Mouse (Mus musculus): ENCODE data around the gene Eif3f. TPM values are rescaled to one million over a fixed set of nuclear protein-coding genes. Genes with fewer than 3 reads are reported as not detected.

Eif3f gene
- total and polyA plus RNA-seq, 3 experiments, result 86.9 to 172 (median 119) TPM

GRCm38 (mm10) chr7:108965968-108966367, 31.8 kb downstream of the Eif3f start:
- no peak for DNase-seq (ENCODE audit: extremely low read depth)
- Histone ChIP-seq H3K4me2 (ENCODE audit: insufficient read depth, low read depth, poor library complexity, severe bottlenecking) (no peak overlapping the region), H3K9me3 (replicated peaks; ENCODE audit: low read length) (no peaks in the 10 kb centered on the region), H3K27me3 (replicated peaks) (peaks cover 6% of the 10 kb centered on the region), H3K4me3 (replicated peaks in 1 of 3; ENCODE audit: low read depth in 2 of 3, low read length in 2 of 3, poor library complexity in 1 of 3) (no peak overlapping the region), H3K9ac (ENCODE audit: insufficient read depth, low read depth) (no peak overlapping the region), H3K36me3 (replicated peaks in 1 of 2; ENCODE audit: control insufficient read depth in 1 of 2, insufficient read depth in 1 of 2, low read length in 1 of 2) (no peaks in the 10 kb centered on the region), H3K27ac (ENCODE audit: insufficient read depth, low read depth) (no peak overlapping the region), H3K79me2 (replicated peaks; ENCODE audit: control insufficient read depth, extremely low read depth, insufficient read depth, poor library complexity, severe bottlenecking) (no peaks in the 10 kb centered on the region), H3K4me1 (ENCODE audit: control insufficient read depth in 1 of 2, insufficient read depth in 2 of 2) (0 out of 4 replicates have a peak, but pooled peaks cover 0 to 4% of the 10 kb centered on the region in 2 experiments)
- TF ChIP-seq SIN3A (IDR thresholded peaks at IDR 0.05; ENCODE audit: low read length), result no peak
- peak; percentile 10 to 40; a peak in 2 of 4 replicates for TF ChIP-seq CTCF (conservative IDR thresholded peaks at IDR 0.05 in 1 of 2, IDR thresholded peaks at IDR 0.05 in 1 of 2; ENCODE audit: low read depth in 2 of 2, low read length in 2 of 2)
- dilution Hi-C loops (cut with MboI; ENCODE audit: extremely low pct_ligation_motif_present, extremely low pct_unique_long_range_greater_than_20kb, low sequenced_read_pairs) (no loop called here), in situ Hi-C loops (cut with MboI; ENCODE audit: low pct_ligation_motif_present, low pct_unique_long_range_greater_than_20kb, low sequenced_read_pairs) (loop anchor here (5.0 kb wide), 1 partner anchor 56 kb away; no protein-coding TSS in a partner anchor)

GRCm38 (mm10) chr7:108966742-108967362, 32.6 kb downstream of the Eif3f start:
- Histone ChIP-seq H3K27me3 (replicated peaks) (peaks cover 9% of the 10 kb centered on the region), H3K9me3 (replicated peaks; ENCODE audit: low read length) (no peaks in the 10 kb centered on the region), H3K79me2 (replicated peaks; ENCODE audit: control insufficient read depth, extremely low read depth, insufficient read depth, poor library complexity, severe bottlenecking) (no peaks in the 10 kb centered on the region), H3K27ac (ENCODE audit: insufficient read depth, low read depth) (no peak overlapping the region), H3K4me3 (replicated peaks in 1 of 3; ENCODE audit: low read depth in 2 of 3, low read length in 2 of 3, poor library complexity in 1 of 3) (no peak overlapping the region), H3K4me1 (ENCODE audit: control insufficient read depth in 1 of 2, insufficient read depth in 2 of 2) (0 out of 4 replicates have a peak, but pooled peaks cover 0 to 4% of the 10 kb centered on the region in 2 experiments), H3K36me3 (replicated peaks in 1 of 2; ENCODE audit: control insufficient read depth in 1 of 2, insufficient read depth in 1 of 2, low read length in 1 of 2) (no peaks in the 10 kb centered on the region), H3K4me2 (ENCODE audit: insufficient read depth, low read depth, poor library complexity, severe bottlenecking) (peak overlapping the region; percentile 24; the same call in 1 of the 2 replicates), H3K9ac (ENCODE audit: insufficient read depth, low read depth) (no peak overlapping the region)
- in situ Hi-C loops (cut with MboI; ENCODE audit: low pct_ligation_motif_present, low pct_unique_long_range_greater_than_20kb, low sequenced_read_pairs), result loop anchor here (5.0 kb wide), 1 partner anchor 55 kb away; no protein-coding TSS in a partner anchor
- dilution Hi-C loops (cut with MboI; ENCODE audit: extremely low pct_ligation_motif_present, extremely low pct_unique_long_range_greater_than_20kb, low sequenced_read_pairs), result no loop called here
- DNase-seq (ENCODE audit: extremely low read depth), result peak; percentile 68
- TF ChIP-seq IRF4 (IDR thresholded peaks at IDR 0.05; ENCODE audit: low read depth, low read length) (0 out of 2 replicates have a peak, but pooled peaks have one; percentile 23), CTCF (conservative IDR thresholded peaks at IDR 0.05 in 1 of 2, IDR thresholded peaks at IDR 0.05 in 1 of 2; ENCODE audit: low read depth in 2 of 2, low read length in 2 of 2) (peak; percentile 65 to 87), E2F4 (IDR thresholded peaks at IDR 0.05; ENCODE audit: insufficient replicate concordance, low read depth, low read length) (no peak), SMC3 (IDR thresholded peaks at IDR 0.05; ENCODE audit: low read depth, low read length) (peak; percentile 71), ZNF384 (IDR thresholded peaks at IDR 0.05; ENCODE audit: low read depth, low read length) (no peak), RAD21 (IDR thresholded peaks at IDR 0.05; ENCODE audit: low read depth, low read length) (peak; percentile 48)

DNA sequence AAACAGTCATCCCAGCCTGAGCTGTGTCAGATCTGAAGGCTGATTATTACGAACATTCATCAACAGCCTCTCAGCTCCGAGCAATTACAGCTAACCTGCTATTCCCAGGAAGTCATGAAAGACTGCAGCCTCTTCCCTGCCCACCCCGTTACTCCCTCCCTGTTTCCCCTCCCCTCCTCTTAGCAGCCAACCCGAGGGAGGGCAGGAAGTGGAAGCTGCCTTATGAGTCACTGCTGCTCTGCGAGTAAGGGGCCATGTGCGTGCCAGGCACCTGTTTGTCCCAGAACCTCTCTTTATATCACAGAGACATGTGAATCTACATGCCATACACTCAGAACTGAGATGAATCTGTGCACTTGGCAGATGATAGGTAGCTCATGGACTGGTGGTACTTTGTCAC, 34.0 kb downstream of the Eif3f start:
- H3K4me3 ChIP-seq (replicated peaks in 1 of 3; ENCODE audit: low read depth in 2 of 3, low read length in 2 of 3, poor library complexity in 1 of 3), result no peak overlapping the region

More for the DNA sequence above, 34.0 kb downstream of the Eif3f start:
- no peak overlapping the region for H3K4me2 ChIP-seq (ENCODE audit: insufficient read depth, low read depth, poor library complexity, severe bottlenecking)
- DNase-seq (ENCODE audit: extremely low read depth), result no peak
- no peaks in the 10 kb centered on the region for H3K9me3 ChIP-seq (replicated peaks; ENCODE audit: low read length)
- H3K27ac ChIP-seq (ENCODE audit: insufficient read depth, low read depth), result no peak overlapping the region
- H3K4me1 ChIP-seq (ENCODE audit: control insufficient read depth in 1 of 2, insufficient read depth in 2 of 2), result 0 out of 4 replicates have a peak, but pooled peaks cover 0 to 4% of the 10 kb centered on the region in 2 experiments
- dilution Hi-C loops (cut with MboI; ENCODE audit: extremely low pct_ligation_motif_present, extremely low pct_unique_long_range_greater_than_20kb, low sequenced_read_pairs) (no loop called here), in situ Hi-C loops (cut with MboI; ENCODE audit: low pct_ligation_motif_present, low pct_unique_long_range_greater_than_20kb, low sequenced_read_pairs) (loop anchor here (5.0 kb wide), 1 partner anchor 54 kb away; no protein-coding TSS in a partner anchor)
- H3K27me3 ChIP-seq (replicated peaks), result peaks cover 20% of the 10 kb centered on the region
- H3K36me3 ChIP-seq (replicated peaks in 1 of 2; ENCODE audit: control insufficient read depth in 1 of 2, insufficient read depth in 1 of 2, low read length in 1 of 2), result no peaks in the 10 kb centered on the region
- no peak overlapping the region for H3K9ac ChIP-seq (ENCODE audit: insufficient read depth, low read depth)
- no peaks in the 10 kb centered on the region for H3K79me2 ChIP-seq (replicated peaks; ENCODE audit: control insufficient read depth, extremely low read depth, insufficient read depth, poor library complexity, severe bottlenecking)
- TF ChIP-seq HCFC1 (IDR thresholded peaks at IDR 0.05; ENCODE audit: low read depth, low read length) (no peak), MAZ (IDR thresholded peaks at IDR 0.05; ENCODE audit: low read depth, low read length) (no peak), UBTF (IDR thresholded peaks at IDR 0.05; ENCODE audit: low read depth, low read length) (no peak), SIN3A (IDR thresholded peaks at IDR 0.05; ENCODE audit: low read length) (no peak), RCOR1 (conservative IDR thresholded peaks at IDR 0.05; ENCODE audit: low read depth, low read length) (no peak), MYC (IDR thresholded peaks at IDR 0.05; ENCODE audit: low read depth, low read length) (no peak), JUN (IDR thresholded peaks at IDR 0.05; ENCODE audit: insufficient read depth, low read depth, low read length) (no peak), RAD21 (IDR thresholded peaks at IDR 0.05; ENCODE audit: low read depth, low read length) (no peak), MXI1 (IDR thresholded peaks at IDR 0.05; ENCODE audit: low read depth, low read length) (no peak), NELFE (IDR thresholded peaks at IDR 0.05; ENCODE audit: low read depth, low read length) (no peak), MAFK (IDR thresholded peaks at IDR 0.05; ENCODE audit: insufficient replicate concordance, low read length) (no peak), SMC3 (IDR thresholded peaks at IDR 0.05; ENCODE audit: low read depth, low read length) (no peak), CHD1 (IDR thresholded peaks at IDR 0.05; ENCODE audit: low read depth, low read length) (no peak), ZMIZ1 (IDR thresholded peaks at IDR 0.05; ENCODE audit: low read depth, low read length) (no peak), USF1 (IDR thresholded peaks at IDR 0.05; ENCODE audit: low read depth, low read length) (no peak)
